Mouse (Mus musculus): ENCODE results near the gene Olfr952.

Olfr952 gene

DNA sequence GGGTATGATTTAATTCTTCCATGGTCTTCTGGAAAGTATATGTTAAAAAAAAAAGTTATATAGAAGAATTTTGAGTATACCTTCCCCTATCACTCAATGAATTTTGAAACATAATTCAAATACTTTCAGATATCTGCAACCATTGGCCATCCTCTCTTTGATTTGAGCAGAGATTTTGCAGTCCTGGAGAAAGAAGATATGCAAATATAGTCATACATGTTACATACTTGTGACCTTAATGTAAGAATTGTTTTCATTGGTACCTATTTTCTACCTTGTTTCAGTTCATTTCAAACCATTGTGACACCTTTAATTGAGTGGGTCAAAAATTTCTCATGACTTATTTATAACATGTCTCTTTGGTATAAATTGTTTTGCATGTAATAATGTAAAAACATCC, at the start of gene Olfr952:
TSS of gene Olfr952 (minus strand) at position 101 of the 400 bp plus-strand sequence.
- no peak for DNase-seq (ENCODE audit: low spot score)

DNA sequence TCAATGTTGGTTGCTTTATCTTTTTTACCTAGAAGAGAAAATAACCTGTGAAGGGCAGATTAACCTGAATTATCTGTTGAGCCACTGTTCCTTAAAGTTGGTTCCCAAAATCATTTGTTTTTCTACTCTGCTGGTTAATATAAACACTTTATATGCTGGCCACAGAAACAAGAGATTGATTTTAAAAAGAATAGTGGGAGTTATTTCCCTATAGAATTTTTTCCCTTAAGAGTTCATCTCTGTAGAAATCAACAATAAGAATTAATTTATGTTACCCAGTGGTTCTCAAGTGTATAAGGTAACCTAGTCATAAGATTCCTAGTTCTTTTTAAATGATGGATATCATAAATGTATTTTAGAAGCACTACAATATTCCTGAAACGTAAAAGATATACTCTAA, 44.9 kb upstream of the Olfr952 start, which contains the start of gene Olfr955:
TSS of gene Olfr955 (minus strand) at position 101 of the 400 bp plus-strand sequence.
- DNase-seq (ENCODE audit: low spot score): no peak

DNA sequence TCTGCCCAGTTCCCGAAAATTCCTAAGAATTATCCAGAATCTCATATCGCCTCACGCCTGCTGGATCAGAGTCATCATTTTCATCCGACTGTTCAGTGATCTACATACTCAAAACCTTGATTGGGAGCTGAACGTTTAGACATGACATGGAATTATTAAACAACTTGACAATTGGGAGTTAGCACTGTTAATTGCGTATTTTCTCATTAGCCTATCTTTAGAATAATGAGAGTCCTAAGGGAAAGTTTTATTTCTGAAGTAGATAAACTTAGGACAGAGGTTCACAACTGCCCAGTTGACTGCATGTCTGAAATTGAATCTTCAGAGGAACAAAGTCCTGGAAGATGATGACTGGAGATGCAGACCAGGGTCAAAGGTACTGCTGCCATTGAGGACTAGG, 29.5 kb upstream of the Olfr952 start, which contains the start of gene Olfr954:
TSS of gene Olfr954 (plus strand) at position 301 of the 400 bp plus-strand sequence.
- no peak for DNase-seq (ENCODE audit: low spot score)

- no peak for DNase-seq (ENCODE audit: low spot score)
Observed at GRCm38 (mm10) chr9:39387110-39387509, 39.8 kb downstream of the Olfr952 start, which contains the start of gene Olfr951. Gene Olfr951 (plus strand): TSS chr9:39387410.
